Mouse (Mus musculus) liver, postnatal 0 days (tissue): ENCODE measurements around the gene Fbxo24.

Experiments
- CTCF ChIP-seq: sonication (generic); IDR thresholded peaks from 2 replicates; pipeline ENCODE4 v1.5.1; 2016; ENCODE audit warnings: antibody characterized with exemption, low read depth
- EP300 ChIP-seq: IDR thresholded peaks from 2 replicates; pipeline ENCODE4 v1.6.1; 2016; ENCODE audit warnings: antibody characterized with exemption, low read depth, mild to moderate bottlenecking

DNA sequence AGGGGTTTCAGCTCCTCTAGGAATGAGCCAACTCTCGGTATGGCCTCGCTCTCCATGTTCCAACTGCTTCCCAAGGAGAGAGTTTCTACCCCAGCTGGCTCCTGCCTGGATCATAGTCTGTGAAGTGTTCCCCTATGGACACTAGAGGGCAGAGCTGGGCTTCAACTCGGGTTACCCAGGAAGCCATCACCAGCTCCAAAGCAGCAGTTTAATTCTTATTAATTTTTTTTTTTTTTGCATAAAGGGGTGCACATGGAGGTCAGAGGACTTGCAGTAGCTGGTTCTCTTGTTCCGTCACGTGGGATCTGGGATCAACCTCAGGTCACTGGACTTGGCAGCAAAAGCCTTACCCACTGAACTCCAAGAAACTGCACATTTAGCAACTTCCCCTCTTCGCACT is 28.2 kb upstream of the Fbxo24 start:
- TF ChIP-seq CTCF (peak; percentile 87), EP300 (0 out of 2 replicates have a peak, but pooled peaks have one; percentile 12)
